Mouse (Mus musculus) limb, embryonic 10.5 days (tissue): ENCODE measurements around the gene Celsr3. TPM values are rescaled to one million over a fixed set of nuclear protein-coding genes. Genes with fewer than 3 reads are reported as not detected.

ENCODE experiments used
- DNase-seq: peaks from one replicate; pipeline ENCODE4 v3.0.0-alpha.2; 2017; ENCODE audit warnings: low spot score
- H3K27ac ChIP-seq: fragments of 300-500 bp; sonication (generic); 2 replicates; pipeline ENCODE4 v1.5.1; 2016; ENCODE audit warnings: mild to moderate bottlenecking
- H3K27me3 ChIP-seq: fragments of 300-500 bp; sonication (generic); 2 replicates; pipeline ENCODE4 v1.6.1; 2016; ENCODE audit warnings: low read depth, mild to moderate bottlenecking; ENCODE audit not compliant: poor library complexity, severe bottlenecking
- H3K36me3 ChIP-seq: fragments of 300-500 bp; sonication (generic); 2 replicates; pipeline ENCODE4 v1.6.1; 2016; ENCODE audit warnings: mild to moderate bottlenecking, moderate library complexity
- H3K4me1 ChIP-seq: fragments of 300-500 bp; sonication (generic); 2 replicates; pipeline ENCODE4 v1.6.1; 2016
- H3K4me3 ChIP-seq: fragments of 300-500 bp; sonication (generic); 2 replicates; pipeline ENCODE4 v1.5.1; 2016; ENCODE audit warnings: mild to moderate bottlenecking, moderate library complexity
- H3K9me3 ChIP-seq: fragments of 300-500 bp; sonication (generic); replicated peaks from 2 replicates; pipeline ENCODE4 v1.6.1; 2016; ENCODE audit warnings: mild to moderate bottlenecking
- WGBS: fragments of 180-500 bp; shearing (Covaris S2); methylation state at CpG from one replicate; pipeline ENCODE4 v1.1.7; 2016; 5-methylcytosine and 5-hydroxymethylcytosine counted together
- polyA plus RNA-seq: library from polyadenylated mRNA; unstranded; fragments of >200 nt; fragmentation: Nextera tagmentation; extraction: Ambion mirVana; gene quantifications from 2 replicates; pipeline ENCODE4 v1.2.1, GENCODE M21; 2016

The Celsr3 gene
- polyA plus RNA-seq = 0.06 and 0.14 TPM in 2 replicates

DNA sequence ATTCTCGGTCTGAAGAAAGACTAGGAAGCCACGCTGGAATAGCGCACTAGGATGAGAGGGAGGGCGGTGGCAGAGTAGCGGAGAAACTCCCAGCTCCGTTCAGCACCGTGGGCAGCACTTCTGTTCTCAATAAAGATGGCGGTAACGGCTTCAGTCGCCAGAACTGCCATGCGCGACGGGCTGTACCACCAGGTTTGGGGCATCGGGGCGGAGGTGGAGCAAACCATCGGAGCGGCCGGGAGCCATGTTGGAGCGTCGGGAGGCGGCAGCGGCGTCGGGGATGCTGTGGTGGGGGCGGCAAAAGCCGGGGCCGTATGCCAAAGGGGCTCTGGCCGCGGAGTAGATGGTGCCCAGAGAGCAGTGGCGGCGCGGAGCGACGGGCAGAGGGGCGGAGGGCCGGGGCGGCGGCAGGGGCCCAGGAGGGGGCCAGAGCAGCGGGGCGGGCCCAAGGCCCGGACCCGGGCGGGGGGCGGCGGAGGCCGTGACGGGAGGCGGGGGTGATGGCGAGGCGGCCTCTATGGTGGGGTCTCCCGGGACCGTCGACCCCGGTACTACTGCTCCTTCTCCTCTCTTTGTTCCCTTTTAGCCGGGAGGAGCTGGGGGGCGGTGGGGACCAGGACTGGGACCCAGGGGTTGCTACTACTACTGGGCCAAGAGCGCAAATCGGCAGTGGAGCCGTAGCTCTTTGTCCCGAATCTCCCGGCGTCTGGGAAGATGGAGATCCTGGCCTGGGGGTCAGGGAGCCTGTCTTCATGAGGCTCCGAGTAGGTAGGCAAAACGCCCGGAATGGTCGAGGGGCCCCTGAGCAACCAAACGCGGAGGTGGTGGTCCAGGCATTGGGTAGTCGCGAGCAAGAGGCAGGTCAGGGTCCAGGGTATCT is at the start of gene Celsr3:
TSS of gene Celsr3 (plus strand) at position 501 of the 880 bp plus-strand sequence.
- DNase-seq = peak; percentile 87
- Histone ChIP-seq H3K36me3 (no peaks in the 10 kb centered on the region), H3K4me1 (peaks cover 26% of the 10 kb centered on the region), H3K27ac (no peak within 1 kb of the TSS), H3K9me3 (no peaks in the 10 kb centered on the region), H3K4me3 (peak within 1 kb of the TSS; percentile 57), H3K27me3 (peaks cover 85% of the 10 kb centered on the region)
- 2% methylated on average over 69 of the region's 70 CpGs for WGBS

DNA sequence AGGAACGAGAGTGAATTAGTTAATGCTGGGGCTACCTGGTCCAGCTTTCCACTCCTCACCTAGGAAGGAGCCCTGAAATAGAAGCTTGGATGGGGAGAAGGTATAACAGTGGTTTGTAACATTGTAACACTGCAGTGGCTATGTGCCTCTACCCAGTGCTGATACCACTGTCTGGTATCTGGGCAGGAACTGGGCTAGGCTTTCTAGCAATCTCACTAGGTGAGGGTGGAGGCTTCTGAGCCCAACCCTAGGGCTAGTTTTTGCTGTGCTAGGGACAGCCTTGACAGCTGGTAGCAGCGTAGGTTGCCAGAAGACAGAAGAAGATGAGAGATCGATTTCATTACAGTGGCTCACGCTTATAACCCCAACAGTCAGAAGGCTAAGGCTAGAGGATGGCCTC is 49.5 kb upstream of the Celsr3 start:
- WGBS = 86% methylated on average over 4 of the region's 4 CpGs
- no peaks in the 10 kb centered on the region for H3K27me3 ChIP-seq
- no peaks in the 10 kb centered on the region for H3K4me1 ChIP-seq
- no peak overlapping the region for H3K27ac ChIP-seq
- no peak overlapping the region for H3K4me3 ChIP-seq
- DNase-seq = no peak
- H3K9me3 ChIP-seq = no peaks in the 10 kb centered on the region
- no peaks in the 10 kb centered on the region for H3K36me3 ChIP-seq

DNA sequence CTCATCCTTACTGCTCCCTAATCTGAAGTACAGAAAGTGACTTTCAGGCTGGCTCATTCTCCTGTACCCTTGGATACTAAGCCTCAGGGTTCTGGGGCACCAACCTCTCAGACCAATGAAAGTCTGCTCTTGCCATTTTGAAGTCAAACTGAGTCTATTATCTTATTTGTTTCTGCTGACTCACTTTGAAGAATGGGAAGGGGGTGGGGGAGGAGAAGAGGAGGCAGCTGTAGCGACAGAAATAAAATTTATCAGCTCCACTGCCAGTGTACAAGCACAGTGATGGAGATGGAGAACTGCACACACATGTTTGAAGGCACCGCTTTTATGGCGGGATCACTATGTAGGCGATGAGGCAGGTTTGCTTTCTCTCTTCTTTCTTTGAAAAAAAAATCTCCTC is 48.8 kb upstream of the Celsr3 start:
- H3K4me3 ChIP-seq = no peak overlapping the region
- no peaks in the 10 kb centered on the region for H3K9me3 ChIP-seq
- H3K27me3 ChIP-seq = no peaks in the 10 kb centered on the region
- no peak for DNase-seq
- H3K4me1 ChIP-seq = 0 out of 2 replicates have a peak, but pooled peaks cover 4% of the 10 kb centered on the region
- no peak overlapping the region for H3K27ac ChIP-seq
- H3K36me3 ChIP-seq = no peaks in the 10 kb centered on the region
- 88% methylated on average over 4 of the region's 4 CpGs for WGBS

DNA sequence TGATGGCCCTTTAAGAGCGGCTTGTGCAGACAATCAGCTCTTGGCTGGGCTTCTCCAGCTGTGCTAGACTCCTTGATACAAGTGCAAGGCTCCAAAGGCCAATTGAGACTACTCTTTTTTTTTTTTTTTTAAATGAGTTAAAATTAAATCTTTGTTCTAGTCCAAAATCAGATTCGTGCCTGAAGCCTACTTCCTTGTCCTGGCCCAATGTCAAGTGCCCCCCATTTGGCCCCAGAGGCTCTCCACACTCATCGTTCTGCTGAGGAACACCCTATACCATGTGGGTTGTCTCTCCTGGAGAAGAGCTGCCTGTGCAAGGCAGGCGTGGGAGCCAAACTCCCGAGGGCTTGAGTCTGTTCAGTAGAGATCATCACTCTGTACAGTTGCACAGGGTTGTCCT is 45.2 kb upstream of the Celsr3 start:
- DNase-seq = no peak
- no peaks in the 10 kb centered on the region for H3K9me3 ChIP-seq
- H3K27me3 ChIP-seq = no peaks in the 10 kb centered on the region
- no peak overlapping the region for H3K27ac ChIP-seq
- 80% methylated on average over 5 of the region's 5 CpGs for WGBS
- H3K4me3 ChIP-seq = no peak overlapping the region
- H3K36me3 ChIP-seq = peaks cover 2% of the 10 kb centered on the region
- H3K4me1 ChIP-seq = peaks cover 28% of the 10 kb centered on the region

DNA sequence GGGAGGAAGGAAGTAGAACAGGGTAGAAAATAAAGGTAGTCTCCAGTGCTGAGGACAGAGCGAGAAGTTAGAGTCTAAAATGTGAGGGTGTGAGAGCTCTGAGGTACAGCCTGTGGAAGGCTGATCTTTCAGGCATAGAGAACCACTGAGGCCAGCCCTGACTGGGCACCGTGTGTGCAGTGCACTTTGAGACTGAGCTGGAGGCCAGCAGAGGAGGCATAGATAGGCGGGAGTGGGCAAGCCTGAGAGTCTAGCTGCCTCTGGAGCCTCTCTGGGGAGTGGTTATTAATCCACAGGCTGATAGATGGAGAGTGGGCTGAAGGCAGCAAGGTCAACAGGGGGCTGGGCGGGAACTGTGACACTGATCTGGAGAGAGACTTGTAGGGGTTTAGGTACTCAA is 44.2 kb upstream of the Celsr3 start:
- Histone ChIP-seq H3K27ac (no peak overlapping the region), H3K4me1 (peaks cover 33% of the 10 kb centered on the region), H3K9me3 (no peaks in the 10 kb centered on the region), H3K4me3 (no peak overlapping the region), H3K27me3 (no peaks in the 10 kb centered on the region), H3K36me3 (peaks cover 11% of the 10 kb centered on the region)
- DNase-seq = no peak
- 69% methylated on average over 4 of the region's 4 CpGs for WGBS

DNA sequence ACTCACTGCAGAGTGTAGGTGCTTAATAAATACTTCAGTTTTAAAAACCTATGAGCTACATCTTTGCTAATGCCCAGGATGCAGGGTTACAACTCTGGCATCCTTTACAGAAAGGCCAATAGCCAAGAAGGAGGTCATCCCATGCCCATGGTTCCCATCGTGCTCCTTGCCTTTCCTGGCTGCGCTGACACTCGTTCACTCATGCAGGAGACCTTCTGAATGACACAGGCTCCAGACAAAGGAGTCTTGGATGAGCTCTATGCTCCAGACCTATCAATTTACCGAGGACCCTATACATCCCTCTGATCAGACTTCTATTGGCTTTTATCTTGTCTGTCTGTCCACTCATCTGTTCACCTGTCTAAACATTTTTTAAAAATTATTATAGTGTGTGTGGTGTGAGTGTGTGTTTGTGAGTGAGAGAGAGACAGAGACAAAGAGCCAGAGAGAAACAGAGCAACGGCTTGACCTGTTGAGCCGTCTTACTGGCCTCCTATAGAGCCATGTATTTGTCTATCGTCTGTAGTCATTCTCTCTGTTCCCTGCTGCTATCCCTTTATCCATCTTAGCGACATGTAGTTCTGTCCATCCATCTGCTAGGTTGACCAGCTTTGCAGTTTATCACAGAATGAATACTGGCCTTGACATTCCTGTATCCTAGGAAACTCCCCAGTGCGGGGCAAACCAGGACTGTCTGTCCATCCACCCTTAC is 43.1 kb upstream of the Celsr3 start:
- DNase-seq = no peak
- Histone ChIP-seq H3K27me3 (no peaks in the 10 kb centered on the region), H3K27ac (peak overlapping the region; percentile 99), H3K36me3 (peaks cover 21% of the 10 kb centered on the region), H3K4me1 (peaks cover 38% of the 10 kb centered on the region), H3K9me3 (no peaks in the 10 kb centered on the region), H3K4me3 (peak overlapping the region; percentile 96)
- WGBS = 34% methylated on average over 9 of the region's 9 CpGs

DNA sequence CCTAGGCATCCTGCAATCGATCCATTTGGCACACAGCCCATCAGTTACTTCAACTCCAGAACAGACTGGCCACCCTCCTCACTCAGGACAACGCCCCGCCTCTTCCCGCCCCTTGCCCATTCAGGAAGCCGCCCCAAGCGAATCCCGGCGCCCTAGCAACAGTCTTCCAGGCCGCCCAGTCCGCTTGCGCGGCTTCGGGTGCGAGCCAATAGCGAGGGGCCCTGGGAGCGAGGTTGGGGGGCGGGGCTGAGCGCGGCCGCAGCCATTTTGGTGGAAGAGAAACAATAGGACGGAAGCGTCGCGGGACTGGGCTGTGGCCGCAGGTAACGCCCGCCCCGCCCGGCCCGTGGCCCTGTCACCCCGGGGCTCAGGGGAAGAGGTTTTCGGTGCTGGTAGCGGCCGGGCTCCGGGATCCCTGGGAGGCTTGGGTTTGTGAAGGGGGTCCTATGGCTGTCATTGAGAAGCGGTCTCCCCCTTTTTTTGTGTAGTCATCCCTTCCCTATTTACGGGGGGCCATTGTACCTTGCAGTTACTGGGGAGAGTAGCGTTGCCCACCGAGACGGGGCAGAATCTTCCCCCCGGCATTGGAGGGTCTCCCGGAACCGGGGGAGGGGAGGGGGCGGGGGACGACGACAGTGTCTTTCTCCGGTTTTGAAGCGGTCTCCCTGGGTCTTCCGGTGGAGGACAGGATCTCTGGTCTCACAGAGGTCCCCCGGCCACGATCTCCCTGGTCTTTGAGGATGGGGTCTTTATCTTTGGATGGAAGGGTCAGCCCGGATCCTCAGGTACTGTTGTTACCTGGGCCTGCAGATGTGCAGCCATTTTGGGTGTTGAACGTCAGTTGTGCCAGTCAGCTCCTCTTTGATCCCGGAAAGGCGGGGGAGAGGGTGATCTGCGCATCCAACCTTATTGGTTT is 42.3 kb upstream of the Celsr3 start, which contains the start of gene Ip6k2:
TSS of gene Ip6k2 (plus strand) at position 249 of the 916 bp plus-strand sequence.
- peaks cover 45% of the 10 kb centered on the region for H3K4me1 ChIP-seq
- H3K27me3 ChIP-seq = no peaks in the 10 kb centered on the region
- H3K4me3 ChIP-seq = peak within 1 kb of the TSS; percentile 96
- peak; percentile 98 for DNase-seq
- H3K27ac ChIP-seq = peak within 1 kb of the TSS; percentile 99
- H3K9me3 ChIP-seq = no peaks in the 10 kb centered on the region
- under 1% methylated on average over 56 of the region's 56 CpGs for WGBS
- H3K36me3 ChIP-seq = peaks cover 29% of the 10 kb centered on the region

DNA sequence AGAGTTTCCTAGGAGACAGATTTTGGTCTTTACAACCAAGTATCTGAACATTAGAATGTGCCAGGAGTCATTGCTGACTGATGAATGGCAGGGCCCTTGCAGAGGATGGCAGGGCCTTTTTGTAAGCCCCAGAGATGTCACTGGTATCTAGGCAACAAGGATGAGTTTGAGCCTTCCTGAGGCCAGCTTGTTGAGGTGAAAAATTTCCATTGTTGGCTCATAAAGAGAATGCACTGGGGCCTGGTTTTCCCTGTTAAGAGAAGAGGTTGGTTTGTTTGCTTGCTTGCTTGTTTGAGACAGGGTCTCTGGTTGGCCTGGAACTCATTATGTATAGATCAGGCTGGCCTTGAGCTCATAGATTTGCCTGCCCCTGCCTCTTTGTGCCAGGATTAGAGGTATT is 40.7 kb upstream of the Celsr3 start:
- Histone ChIP-seq H3K36me3 (peaks cover 42% of the 10 kb centered on the region), H3K9me3 (no peaks in the 10 kb centered on the region), H3K27me3 (no peaks in the 10 kb centered on the region), H3K4me3 (peak overlapping the region; percentile 96), H3K4me1 (peaks cover 45% of the 10 kb centered on the region), H3K27ac (peak overlapping the region; percentile 19; the same call in 1 of the 2 replicates)
- no peak for DNase-seq

DNA sequence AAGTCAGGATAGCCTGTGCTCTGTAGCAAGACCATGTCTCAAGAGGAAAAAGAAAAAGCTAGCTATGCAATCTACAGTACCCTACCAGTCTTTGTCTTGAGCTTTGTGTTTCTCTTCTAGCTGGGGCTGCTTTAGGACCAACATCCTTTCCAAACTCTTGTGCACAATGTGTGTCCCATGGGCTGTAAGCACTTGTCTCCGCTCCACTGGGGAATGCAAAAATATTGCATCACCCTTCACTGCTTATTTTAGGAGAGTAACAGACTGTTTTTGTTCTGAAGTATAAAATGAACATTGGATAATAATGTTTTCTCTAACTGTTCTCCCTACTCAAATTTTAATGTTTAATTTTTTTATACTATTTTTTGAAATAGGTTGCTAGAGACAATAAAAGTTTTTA is 39.6 kb upstream of the Celsr3 start:
- no peak overlapping the region for H3K4me3 ChIP-seq

DNA sequence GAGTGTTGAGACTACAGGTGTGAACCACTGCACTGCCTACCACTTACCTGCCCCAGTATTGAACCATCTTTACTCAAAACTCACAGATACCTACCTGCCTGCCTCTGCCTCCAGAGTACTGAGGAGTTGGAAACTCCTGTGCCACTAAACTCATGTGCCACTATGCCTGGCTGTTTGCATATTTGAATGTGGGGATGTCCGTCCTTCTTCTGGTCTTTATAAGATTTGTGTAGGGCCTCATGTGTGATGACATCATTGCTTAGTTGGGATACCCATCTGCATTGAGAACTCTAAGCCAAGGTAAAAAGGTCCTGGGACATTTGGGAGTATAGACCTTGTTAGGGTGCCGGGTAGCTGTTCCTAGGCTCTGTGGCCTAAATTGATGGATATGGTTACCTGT is 39.0 kb upstream of the Celsr3 start:
- no peak overlapping the region for H3K4me3 ChIP-seq
- H3K27me3 ChIP-seq = no peaks in the 10 kb centered on the region
- peaks cover 43% of the 10 kb centered on the region for H3K4me1 ChIP-seq
- 91% methylated on average over 2 of the region's 2 CpGs for WGBS
- no peaks in the 10 kb centered on the region for H3K9me3 ChIP-seq
- H3K27ac ChIP-seq = no peak overlapping the region
- DNase-seq = no peak
- peaks cover 46% of the 10 kb centered on the region for H3K36me3 ChIP-seq

More for the DNA sequence above, 39.6 kb upstream of the Celsr3 start:
- 96% methylated on average over 1 of the region's 1 CpGs for WGBS
- H3K27ac ChIP-seq = no peak overlapping the region
- no peaks in the 10 kb centered on the region for H3K27me3 ChIP-seq
- peaks cover 42% of the 10 kb centered on the region for H3K36me3 ChIP-seq
- peaks cover 45% of the 10 kb centered on the region for H3K4me1 ChIP-seq
- H3K9me3 ChIP-seq = no peaks in the 10 kb centered on the region
- DNase-seq = no peak

DNA sequence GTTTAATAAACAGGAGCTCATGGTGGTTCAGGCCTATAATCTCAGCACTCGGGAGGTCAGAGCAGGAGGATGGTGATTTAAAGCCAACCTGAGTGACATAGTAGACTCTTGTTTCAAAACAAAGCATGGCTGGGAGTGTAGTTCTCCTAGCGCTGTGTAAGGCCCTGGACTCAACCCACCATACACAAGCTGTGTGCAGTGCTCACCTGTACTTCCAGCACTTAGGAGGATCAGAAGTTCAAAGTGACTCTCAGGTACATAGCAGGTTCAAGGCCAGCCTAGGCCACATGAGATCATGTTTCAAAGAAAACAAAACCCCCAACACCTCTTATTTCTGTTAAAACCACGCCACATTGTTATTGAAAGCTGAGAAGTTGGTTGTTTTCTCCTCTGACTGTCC is 37.4 kb upstream of the Celsr3 start:
- no peak for DNase-seq
- WGBS = 76% methylated on average over 3 of the region's 3 CpGs
- Histone ChIP-seq H3K27me3 (no peaks in the 10 kb centered on the region), H3K27ac (no peak overlapping the region), H3K9me3 (no peaks in the 10 kb centered on the region), H3K4me1 (peaks cover 34% of the 10 kb centered on the region), H3K4me3 (no peak overlapping the region), H3K36me3 (peaks cover 54% of the 10 kb centered on the region)

DNA sequence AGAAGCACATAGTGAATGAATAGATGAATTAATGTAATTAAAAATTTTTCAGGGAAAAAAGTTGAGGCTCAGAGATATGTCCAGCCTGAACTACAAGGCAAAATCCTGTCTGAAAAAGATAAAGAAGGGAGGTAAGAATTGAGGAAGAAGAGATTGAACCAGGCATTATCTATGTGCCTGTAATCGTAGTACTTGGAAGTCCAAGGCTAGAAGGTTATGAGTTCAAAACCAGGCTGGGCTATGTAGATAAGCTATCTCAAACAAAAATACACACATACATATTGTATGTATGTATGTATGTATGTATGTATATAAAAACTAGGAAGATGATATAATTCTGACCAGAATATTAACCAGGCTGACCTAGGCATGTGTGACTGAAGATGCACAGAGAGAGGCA is 33.8 kb upstream of the Celsr3 start:
- Histone ChIP-seq H3K27me3 (no peaks in the 10 kb centered on the region), H3K27ac (no peak overlapping the region), H3K4me3 (no peak overlapping the region), H3K36me3 (peaks cover 66% of the 10 kb centered on the region), H3K9me3 (no peaks in the 10 kb centered on the region), H3K4me1 (peaks cover 24% of the 10 kb centered on the region)
- DNase-seq = no peak
- WGBS = 91% methylated on average over 1 of the region's 1 CpGs
